Mouse (Mus musculus): ENCODE results near the gene 4931409K22Rik.

DNA sequence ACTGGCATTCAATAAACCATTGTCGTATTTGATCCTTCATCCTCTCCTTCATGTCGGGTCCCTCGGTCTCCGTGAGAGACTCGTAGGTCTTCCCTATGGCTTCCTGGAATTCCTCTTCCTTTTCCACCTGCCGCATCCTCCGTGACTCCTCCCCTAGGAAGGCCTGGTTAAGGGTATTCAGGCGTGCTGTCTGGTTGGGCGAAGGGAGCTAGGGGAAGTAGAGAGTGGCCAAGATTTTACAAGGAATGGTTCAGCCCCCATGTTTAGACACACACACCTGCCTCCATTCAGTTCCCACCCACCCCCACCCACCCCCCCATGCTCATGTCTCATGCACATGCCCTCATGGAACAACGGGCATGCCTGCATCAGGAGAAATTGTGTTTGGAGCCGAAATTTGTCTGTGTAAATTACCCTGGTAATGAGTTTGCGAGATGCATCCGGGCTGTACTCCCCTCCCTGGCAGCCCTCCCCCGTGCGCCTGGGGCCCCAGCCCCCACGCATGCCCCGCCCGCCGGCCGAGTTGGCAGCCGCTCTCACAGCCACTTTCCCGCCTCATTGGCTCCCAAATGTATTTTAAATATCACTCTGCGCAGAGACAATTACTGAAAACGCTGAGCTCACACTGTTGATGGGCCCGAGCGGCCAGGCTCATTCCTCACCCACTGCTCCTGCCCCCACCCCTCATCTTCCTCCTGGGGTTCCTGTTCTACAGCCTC lies 5.9 kb downstream of the 4931409K22Rik start:
- no peak for TF ChIP-seq CTCF (conservative IDR thresholded peaks at IDR 0.05; ENCODE audit: insufficient read depth, insufficient read length, low read depth, low read length)
- no peak for TF ChIP-seq POLR2A (IDR thresholded peaks at IDR 0.05; ENCODE audit: low read depth, low read length)
